Mouse (Mus musculus): Measurements from ENCODE around the gene Sncb. TPM values are rescaled to one million over a fixed set of nuclear protein-coding genes. Genes with fewer than 3 reads are reported as not detected.

Sncb gene
- polyA plus RNA-seq, 1 experiment from 2014 or later: 0.37 TPM

GRCm38 (mm10) chr13:54746110-54746509 is 20.3 kb downstream of the Sncb start:
- H3K27ac ChIP-seq (ENCODE audit: poor library complexity, severe bottlenecking): no peak overlapping the region
- no peaks in the 10 kb centered on the region for H3K9me3 ChIP-seq (replicated peaks)
- H3K4me2 ChIP-seq: no peak overlapping the region
- H3K4me1 ChIP-seq (replicated peaks): peaks cover 15% of the 10 kb centered on the region; the same call in 1 of the 2 replicates
- peaks cover 81% of the 10 kb centered on the region for H3K27me3 ChIP-seq (replicated peaks)
- H3K4me3 ChIP-seq: no peak overlapping the region
- no peak overlapping the region for H3K9ac ChIP-seq
- WGBS: 22% methylated on average over 6 of the region's 6 CpGs
- no peak for ATAC-seq (ENCODE audit: insufficient number of reproducible peaks, low FRiP score)
- H3K36me3 ChIP-seq: no peaks in the 10 kb centered on the region

- peaks cover 8% of the 10 kb centered on the region; the same call in 1 of the 2 replicates for H3K4me1 ChIP-seq (replicated peaks)
- ATAC-seq (ENCODE audit: insufficient number of reproducible peaks, low FRiP score): no peak
- H3K9ac ChIP-seq: 0 out of 2 replicates have a peak overlapping the region, but pooled peaks have one; percentile 3
- H3K36me3 ChIP-seq: no peaks in the 10 kb centered on the region
- H3K27ac ChIP-seq (ENCODE audit: poor library complexity, severe bottlenecking): no peak overlapping the region
- WGBS: 3% methylated on average over 34 of the region's 34 CpGs
- H3K4me2 ChIP-seq: peak overlapping the region; percentile 79
- peak overlapping the region; percentile 48 for H3K4me3 ChIP-seq
- no peaks in the 10 kb centered on the region for H3K9me3 ChIP-seq (replicated peaks)
- peaks cover 84% of the 10 kb centered on the region for H3K27me3 ChIP-seq (replicated peaks)
These were observed 28.2 kb downstream of the Sncb start for GRCm38 (mm10) chr13:54738213-54738601.

GRCm38 (mm10) chr13:54737488-54738212 is 28.7 kb downstream of the Sncb start:
- Histone ChIP-seq H3K27ac (ENCODE audit: poor library complexity, severe bottlenecking) (no peak overlapping the region), H3K4me1 (replicated peaks) (peaks cover 8% of the 10 kb centered on the region; the same call in 1 of the 2 replicates), H3K9ac (0 out of 2 replicates have a peak overlapping the region, but pooled peaks have one; percentile 3), H3K4me2 (peak overlapping the region; percentile 79), H3K9me3 (replicated peaks) (no peaks in the 10 kb centered on the region), H3K36me3 (no peaks in the 10 kb centered on the region), H3K27me3 (replicated peaks) (peaks cover 82% of the 10 kb centered on the region), H3K4me3 (peak overlapping the region; percentile 48)
- 1% methylated on average over 84 of the region's 87 CpGs for WGBS
- no peak for ATAC-seq (ENCODE audit: insufficient number of reproducible peaks, low FRiP score)

GRCm38 (mm10) chr13:54736931-54737330 is 29.5 kb downstream of the Sncb start:
- Histone ChIP-seq H3K9me3 (replicated peaks) (no peaks in the 10 kb centered on the region), H3K4me2 (peak overlapping the region; percentile 79), H3K4me3 (peak overlapping the region; percentile 48; the same call in 1 of the 2 replicates)

GRCm38 (mm10) chr13:54726131-54726530 is 40.3 kb downstream of the Sncb start:
- Histone ChIP-seq H3K27me3 (replicated peaks) (peaks cover 3% of the 10 kb centered on the region; the same call in 1 of the 2 replicates), H3K36me3 (no peaks in the 10 kb centered on the region), H3K4me2 (no peak overlapping the region), H3K4me1 (replicated peaks) (no peaks in the 10 kb centered on the region), H3K27ac (ENCODE audit: poor library complexity, severe bottlenecking) (no peak overlapping the region), H3K9ac (no peak overlapping the region), H3K4me3 (no peak overlapping the region), H3K9me3 (replicated peaks) (peaks cover 5% of the 10 kb centered on the region; the same call in 1 of the 2 replicates)
- 54% methylated on average over 11 of the region's 11 CpGs for WGBS
- ATAC-seq (ENCODE audit: insufficient number of reproducible peaks, low FRiP score): no peak

More at GRCm38 (mm10) chr13:54736931-54737330, 29.5 kb downstream of the Sncb start:
- ATAC-seq (ENCODE audit: insufficient number of reproducible peaks, low FRiP score): no peak
- WGBS: 34% methylated on average over 3 of the region's 3 CpGs
- Histone ChIP-seq H3K36me3 (no peaks in the 10 kb centered on the region), H3K27me3 (replicated peaks) (peaks cover 80% of the 10 kb centered on the region), H3K27ac (ENCODE audit: poor library complexity, severe bottlenecking) (no peak overlapping the region), H3K4me1 (replicated peaks) (peaks cover 8% of the 10 kb centered on the region; the same call in 1 of the 2 replicates), H3K9ac (no peak overlapping the region)

GRCm38 (mm10) chr13:54723143-54723542 is 43.3 kb downstream of the Sncb start:
- Histone ChIP-seq H3K36me3 (no peaks in the 10 kb centered on the region), H3K9ac (no peak overlapping the region), H3K4me3 (no peak overlapping the region), H3K9me3 (replicated peaks) (peaks cover 5% of the 10 kb centered on the region; the same call in 1 of the 2 replicates), H3K27ac (ENCODE audit: poor library complexity, severe bottlenecking) (no peak overlapping the region), H3K4me2 (no peak overlapping the region), H3K4me1 (replicated peaks) (no peaks in the 10 kb centered on the region), H3K27me3 (replicated peaks) (peaks cover 24% of the 10 kb centered on the region)
- WGBS: 89% methylated on average over 3 of the region's 3 CpGs
- ATAC-seq (ENCODE audit: insufficient number of reproducible peaks, low FRiP score): no peak

GRCm38 (mm10) chr13:54716916-54717315 is 49.5 kb downstream of the Sncb start:
- Histone ChIP-seq H3K9ac (no peak overlapping the region), H3K4me3 (no peak overlapping the region), H3K9me3 (replicated peaks) (no peaks in the 10 kb centered on the region), H3K27ac (ENCODE audit: poor library complexity, severe bottlenecking) (no peak overlapping the region), H3K4me1 (replicated peaks) (no peaks in the 10 kb centered on the region), H3K36me3 (no peaks in the 10 kb centered on the region), H3K4me2 (no peak overlapping the region), H3K27me3 (replicated peaks) (peaks cover 48% of the 10 kb centered on the region)
- ATAC-seq (ENCODE audit: insufficient number of reproducible peaks, low FRiP score): 0 out of 2 replicates have a peak, but pooled peaks have one; percentile 15
- WGBS: 4% methylated on average over 5 of the region's 5 CpGs

GRCm38 (mm10) chr13:54714996-54715395 is 51.4 kb downstream of the Sncb start:
- Histone ChIP-seq H3K4me3 (no peak overlapping the region), H3K36me3 (no peaks in the 10 kb centered on the region), H3K27me3 (replicated peaks) (peaks cover 44% of the 10 kb centered on the region), H3K9me3 (replicated peaks) (no peaks in the 10 kb centered on the region; the same call in 1 of the 2 replicates), H3K27ac (ENCODE audit: poor library complexity, severe bottlenecking) (no peak overlapping the region), H3K4me1 (replicated peaks) (no peaks in the 10 kb centered on the region), H3K4me2 (no peak overlapping the region), H3K9ac (no peak overlapping the region)
- ATAC-seq (ENCODE audit: insufficient number of reproducible peaks, low FRiP score): no peak
- WGBS: 68% methylated on average over 10 of the region's 10 CpGs

GRCm38 (mm10) chr13:54714393-54714792 is 52.0 kb downstream of the Sncb start:
- no peak overlapping the region for H3K27ac ChIP-seq (ENCODE audit: poor library complexity, severe bottlenecking)
- H3K4me2 ChIP-seq: no peak overlapping the region
- H3K36me3 ChIP-seq: no peaks in the 10 kb centered on the region
- H3K4me3 ChIP-seq: no peak overlapping the region
- H3K9ac ChIP-seq: no peak overlapping the region
- peaks cover 40% of the 10 kb centered on the region for H3K27me3 ChIP-seq (replicated peaks)
- H3K9me3 ChIP-seq (replicated peaks): no peaks in the 10 kb centered on the region; the same call in 1 of the 2 replicates
- WGBS: 41% methylated on average over 4 of the region's 4 CpGs
- H3K4me1 ChIP-seq (replicated peaks): no peaks in the 10 kb centered on the region
- ATAC-seq (ENCODE audit: insufficient number of reproducible peaks, low FRiP score): no peak

GRCm38 (mm10) chr13:54710866-54711265 is 55.5 kb downstream of the Sncb start:
- H3K9me3 ChIP-seq (replicated peaks): no peaks in the 10 kb centered on the region; the same call in 1 of the 2 replicates
- H3K27ac ChIP-seq (ENCODE audit: poor library complexity, severe bottlenecking): no peak overlapping the region
- WGBS: 65% methylated on average over 3 of the region's 3 CpGs
- no peak overlapping the region for H3K4me2 ChIP-seq
- H3K4me1 ChIP-seq (replicated peaks): no peaks in the 10 kb centered on the region
- peaks cover 20% of the 10 kb centered on the region for H3K27me3 ChIP-seq (replicated peaks)
- no peak overlapping the region for H3K9ac ChIP-seq
- H3K36me3 ChIP-seq: no peaks in the 10 kb centered on the region
- no peak overlapping the region for H3K4me3 ChIP-seq
- no peak for ATAC-seq (ENCODE audit: insufficient number of reproducible peaks, low FRiP score)

Data from heart, embryonic 12.5 days (tissue).